Mouse (Mus musculus): ENCODE data around the gene Eef1a1.

- TF ChIP-seq POLR2A (IDR thresholded peaks at IDR 0.05; ENCODE audit: control insufficient read depth, low read depth, low read length) (no peak), CTCF (IDR thresholded peaks at IDR 0.05; ENCODE audit: control insufficient read depth, insufficient read depth, insufficient replicate concordance, low read depth, low read length) (no peak)
These were observed 13.6 kb downstream of the Eef1a1 start for GRCm38 (mm10) chr9:78475383-78475780.

Measured in testis, adult 2 months (tissue).